Mouse (Mus musculus): ENCODE measurements around the gene Rtcb.

DNA sequence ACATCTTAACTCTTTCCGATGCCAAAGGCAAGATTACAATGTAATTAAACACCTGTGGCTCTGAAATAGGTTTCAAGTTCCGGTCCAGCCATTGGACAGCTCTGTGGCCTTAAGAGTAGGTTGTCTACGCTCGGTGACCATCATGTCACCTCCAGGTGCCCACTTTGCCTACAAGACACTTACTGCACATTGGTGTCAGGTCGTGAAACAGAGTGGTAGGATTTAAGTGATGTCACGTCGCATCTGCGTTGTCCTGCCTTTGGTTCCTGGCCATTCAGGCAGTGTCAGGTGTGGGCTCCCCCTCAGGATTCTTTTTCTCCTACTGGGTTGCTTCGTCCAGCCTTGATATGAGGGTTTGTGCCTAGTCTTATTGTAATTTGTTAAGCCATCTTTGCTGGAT is 14.2 kb upstream of the Rtcb start:
- TF ChIP-seq POLR2AphosphoS5 (IDR thresholded peaks at IDR 0.05; ENCODE audit: insufficient replicate concordance, low read depth, low read length) (no peak), CTCF (IDR thresholded peaks at IDR 0.05; ENCODE audit: low read depth, low read length) (no peak), GATA1 (IDR thresholded peaks at IDR 0.05; ENCODE audit: borderline replicate concordance, low read length) (no peak), GATA2 (IDR thresholded peaks at IDR 0.05; ENCODE audit: borderline replicate concordance, low read depth, low read length) (no peak)
